Mouse (Mus musculus) layer of hippocampus, adult 18-20 months (tissue): ENCODE measurements at regions not wholly inside any gene's neighbourhood (a gene's known extent, or its start where the extent isn't known, plus 50 kb on each side); places are given as distances from the start of the nearest gene placed in this dataset.

Source experiments
- DNase-seq, 2 experiments: peaks; one replicate each; pipeline ENCODE4 v3.0.0; 2022; ENCODE audit warnings: low spot score in 2 of 2

- DNase-seq: no peak
Measured at GRCm38 (mm10) chr13:90739797-90740196, 165.4 kb downstream of the Atp6ap1l start.

DNA sequence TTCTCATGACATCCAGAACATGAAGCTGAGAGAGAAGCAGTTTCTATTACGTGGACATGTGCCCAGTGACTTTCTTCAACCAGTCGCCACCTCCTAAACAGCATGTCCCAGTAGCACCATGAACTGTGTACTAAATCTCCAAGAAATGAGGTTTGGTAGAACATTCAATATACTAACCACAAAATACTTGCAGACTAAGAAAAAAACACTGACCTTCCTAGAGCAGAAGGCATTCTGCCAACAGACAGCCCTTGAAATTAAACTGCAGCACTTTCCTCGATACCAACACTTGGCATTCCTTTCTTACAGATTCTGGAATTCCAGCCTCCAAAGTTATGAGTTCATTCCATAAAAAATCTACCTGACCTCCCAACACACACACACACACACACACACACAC lies 166.6 kb downstream of the Atp6ap1l start:
- DNase-seq: no peak

GRCm38 (mm10) chr13:90733265-90733664 lies 171.9 kb downstream of the Atp6ap1l start:
- DNase-seq: no peak

DNA sequence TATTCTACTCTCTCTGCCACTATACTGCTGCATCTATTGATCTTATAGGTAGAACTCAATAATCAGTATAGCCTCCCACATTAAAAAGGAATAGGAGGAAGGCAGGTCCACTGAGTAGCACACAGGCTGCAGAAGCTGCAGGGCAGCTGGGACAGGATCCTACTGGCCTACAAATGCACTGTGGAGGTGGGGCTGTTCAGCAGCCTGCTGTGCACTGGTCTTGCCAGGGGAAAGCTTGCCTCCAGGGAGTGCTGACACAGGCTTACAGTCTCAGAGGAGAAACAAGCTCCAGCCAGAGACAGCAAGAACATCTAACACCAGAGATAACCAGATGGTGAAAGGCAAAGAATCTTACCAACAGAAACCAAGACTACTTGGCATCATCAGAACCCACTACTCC lies 176.1 kb downstream of the Atp6ap1l start:
- DNase-seq: peak in 1 of 2 experiments; percentile 4

DNA sequence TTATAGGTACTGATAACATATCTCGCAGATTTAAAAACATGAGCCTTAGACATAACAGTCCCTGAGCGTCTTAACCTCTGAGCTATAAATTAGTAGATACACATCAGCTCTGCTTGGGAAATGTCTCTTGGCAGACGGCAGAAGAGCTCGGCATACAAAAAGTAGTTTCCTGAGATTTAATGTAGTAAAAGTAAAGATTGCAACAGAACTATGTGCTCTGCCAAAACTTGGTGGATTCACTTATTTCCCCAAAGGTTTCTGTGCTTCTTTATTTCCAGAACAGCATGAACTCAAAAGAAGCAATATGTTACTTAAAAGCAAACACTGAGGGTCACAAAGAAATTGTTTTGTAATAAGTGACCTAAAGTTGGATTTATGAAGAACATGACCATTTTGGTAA lies 177.3 kb downstream of the Atp6ap1l start:
- DNase-seq: no peak

DNA sequence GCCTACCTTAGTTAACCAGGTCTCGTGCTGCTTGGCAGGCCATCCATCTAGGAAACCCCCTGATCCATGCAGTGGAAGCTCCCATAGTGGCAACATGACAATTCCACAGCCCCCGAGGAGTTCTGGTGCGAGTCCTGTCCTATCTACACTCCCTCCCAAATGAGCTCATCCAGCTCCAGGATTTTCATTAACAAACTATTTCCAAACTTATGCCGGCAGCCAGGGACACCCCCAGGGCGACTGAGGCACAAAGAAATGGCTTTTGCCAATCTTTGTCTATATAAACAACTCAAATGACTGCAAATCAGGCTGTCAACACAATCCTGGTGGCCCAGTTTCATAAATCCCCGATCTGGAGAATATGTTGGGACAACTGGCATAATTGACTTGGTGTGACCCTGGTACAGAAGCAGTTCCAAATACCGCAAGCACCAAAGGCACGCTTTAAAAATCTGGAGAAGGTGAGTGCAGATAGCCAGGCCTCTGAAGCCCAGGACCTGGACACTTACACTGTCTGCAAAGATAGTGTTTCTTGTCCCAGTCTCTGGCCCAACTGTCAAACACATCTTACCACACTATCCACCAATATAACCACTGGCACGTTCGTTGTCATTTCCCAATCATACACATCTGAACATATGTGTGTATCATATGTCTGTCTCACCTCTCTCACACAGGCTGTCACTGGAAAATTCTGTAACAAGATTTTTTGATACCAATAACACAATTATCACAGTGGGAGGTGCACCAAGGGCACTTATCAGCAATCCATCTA lies 179.9 kb downstream of the Atp6ap1l start:
- no peak for DNase-seq

DNA sequence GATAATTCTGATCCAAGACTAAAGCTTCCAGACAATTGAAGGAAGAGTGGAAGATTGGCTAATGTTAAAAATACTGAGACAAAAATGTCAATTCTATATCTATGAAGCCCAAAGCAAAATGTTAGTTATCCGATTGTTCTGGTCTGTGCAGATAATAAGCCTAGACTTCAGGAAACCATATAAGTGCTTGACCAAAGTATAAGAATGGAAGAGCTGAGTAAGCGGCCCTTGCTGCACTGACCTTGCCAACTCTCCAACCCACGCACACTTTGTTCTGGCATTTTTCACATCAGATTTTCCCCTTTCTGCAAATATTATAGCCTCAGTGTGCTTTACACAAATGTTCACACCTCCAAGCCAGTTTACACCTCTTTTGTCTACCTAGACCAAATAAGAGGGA lies 180.6 kb downstream of the Atp6ap1l start:
- DNase-seq: no peak

- no peak for DNase-seq
Measured at GRCm38 (mm10) chr13:90723533-90723898, 181.6 kb downstream of the Atp6ap1l start.

- peak in 1 of 2 experiments; percentile 9 for DNase-seq
Measured at GRCm38 (mm10) chr13:90722599-90723532, 182.3 kb downstream of the Atp6ap1l start.

DNA sequence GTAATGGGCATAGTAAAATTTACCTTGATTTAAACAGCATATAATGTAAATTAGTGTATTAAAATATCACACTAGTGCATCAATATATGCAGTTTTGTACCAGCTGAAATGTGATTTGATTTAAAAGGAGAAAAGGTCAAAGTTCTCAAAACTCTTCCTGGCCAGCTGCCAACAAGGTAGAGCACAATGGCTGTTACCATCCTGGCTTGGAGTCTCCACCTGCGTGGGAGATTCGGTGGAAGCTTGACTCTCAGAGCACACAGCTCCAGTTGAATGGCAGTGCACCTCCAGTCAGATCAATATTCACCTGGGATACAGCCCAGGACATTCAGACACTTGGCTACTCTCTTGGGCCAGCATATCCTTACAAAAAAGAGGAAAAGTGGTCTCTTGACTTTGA lies 220.8 kb downstream of the Atp6ap1l start:
- DNase-seq: no peak

DNA sequence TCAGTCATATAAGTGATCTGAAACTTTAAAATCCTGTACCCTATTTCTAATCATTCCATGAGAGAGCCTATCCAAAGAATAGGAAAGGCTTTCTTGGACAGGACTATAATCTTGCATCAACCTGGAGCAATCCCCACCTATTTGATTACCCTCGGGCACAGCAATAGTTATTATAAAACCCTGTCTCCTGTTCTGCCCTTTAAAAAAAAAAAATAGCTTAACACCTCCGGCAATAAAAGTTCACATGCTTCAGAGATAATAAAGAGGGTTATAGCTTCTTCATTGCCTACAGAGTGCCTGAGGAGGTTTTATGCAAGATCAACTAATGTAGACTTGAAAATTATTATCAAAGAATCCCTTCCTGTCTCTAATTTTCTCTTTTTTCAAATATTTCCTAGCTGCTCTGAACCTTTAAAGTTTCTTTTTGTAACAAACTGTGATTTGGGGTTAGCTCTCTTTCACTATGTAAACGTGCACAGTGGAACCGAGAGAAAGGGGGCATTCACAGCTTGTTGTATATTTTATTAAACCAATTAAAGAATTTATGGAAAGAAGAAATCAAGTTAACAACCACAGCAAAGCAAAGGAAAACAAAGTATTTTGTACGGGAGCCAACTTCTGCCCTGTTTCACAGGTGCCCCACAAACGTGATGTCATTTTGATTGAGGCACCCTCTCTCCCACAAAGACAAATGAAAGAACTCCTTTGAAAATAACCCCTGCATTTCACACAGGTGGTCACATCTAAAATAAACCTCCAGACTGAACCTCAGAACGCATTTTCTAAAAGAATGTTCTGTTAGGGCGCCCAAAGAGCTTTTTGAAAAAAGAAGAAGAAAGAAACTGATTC lies 225.8 kb downstream of the Atp6ap1l start:
- DNase-seq: no peak

DNA sequence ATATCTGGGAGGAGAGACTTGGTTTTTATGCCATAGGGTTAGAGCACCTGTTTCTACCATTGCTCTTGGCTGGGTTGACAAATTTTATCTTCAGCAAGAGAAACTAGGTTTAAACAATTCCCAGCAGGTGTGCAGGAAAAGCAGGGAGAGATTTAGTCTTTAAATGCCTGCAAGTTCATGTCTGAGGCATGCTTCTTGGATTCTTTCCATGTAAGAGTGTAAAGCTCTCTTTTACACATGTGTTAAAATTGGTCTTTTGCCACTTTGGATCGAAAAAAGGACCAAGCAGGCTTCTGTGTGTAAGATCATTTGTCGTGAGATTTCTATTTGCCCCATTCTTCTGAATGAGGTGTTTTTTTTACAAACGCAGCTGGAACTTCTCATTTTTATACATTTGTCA lies 231.3 kb downstream of the Atp6ap1l start:
- no peak for DNase-seq

GRCm38 (mm10) chr13:90673079-90673478 lies 232.1 kb downstream of the Atp6ap1l start:
- DNase-seq: no peak

GRCm38 (mm10) chr13:90661567-90662141 lies 243.5 kb downstream of the Atp6ap1l start:
- no peak for DNase-seq

- DNase-seq: no peak
Measured at GRCm38 (mm10) chr13:90660950-90661349, 244.2 kb downstream of the Atp6ap1l start.

DNA sequence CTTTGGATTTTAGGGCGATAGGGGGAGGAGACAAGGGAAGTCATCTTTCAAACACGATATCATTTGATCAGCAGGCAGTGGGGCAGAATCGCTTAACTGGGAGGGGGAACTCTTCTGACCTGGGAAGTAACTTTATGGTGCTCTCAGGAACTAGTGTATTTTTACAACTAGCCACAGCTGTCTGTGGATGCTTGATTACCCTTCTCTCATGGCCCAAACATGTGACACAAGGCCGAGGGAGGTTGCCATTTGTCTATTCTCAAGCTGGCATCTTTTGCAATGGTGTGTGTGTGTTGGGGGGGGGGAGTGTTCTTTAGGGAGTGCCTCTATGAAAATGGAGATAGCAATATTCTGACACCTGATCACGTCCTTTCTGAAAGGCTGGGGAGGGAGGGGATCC lies 246.1 kb downstream of the Atp6ap1l start:
- DNase-seq: no peak

- DNase-seq: no peak
Measured at GRCm38 (mm10) chr13:90646356-90646755, 258.8 kb downstream of the Atp6ap1l start.

GRCm38 (mm10) chr13:90644216-90644615 lies 260.9 kb downstream of the Atp6ap1l start:
- no peak for DNase-seq

GRCm38 (mm10) chr13:90643575-90644215 lies 261.5 kb downstream of the Atp6ap1l start:
- no peak for DNase-seq

GRCm38 (mm10) chr13:90643109-90643508 lies 262.0 kb downstream of the Atp6ap1l start:
- peak; percentile 1 to 44 for DNase-seq
